Mouse (Mus musculus): ENCODE measurements at regions not wholly inside any gene's neighbourhood (a gene's known extent, or its start where the extent isn't known, plus 50 kb on each side); places are given as distances from the start of the nearest gene placed in this dataset.

DNA sequence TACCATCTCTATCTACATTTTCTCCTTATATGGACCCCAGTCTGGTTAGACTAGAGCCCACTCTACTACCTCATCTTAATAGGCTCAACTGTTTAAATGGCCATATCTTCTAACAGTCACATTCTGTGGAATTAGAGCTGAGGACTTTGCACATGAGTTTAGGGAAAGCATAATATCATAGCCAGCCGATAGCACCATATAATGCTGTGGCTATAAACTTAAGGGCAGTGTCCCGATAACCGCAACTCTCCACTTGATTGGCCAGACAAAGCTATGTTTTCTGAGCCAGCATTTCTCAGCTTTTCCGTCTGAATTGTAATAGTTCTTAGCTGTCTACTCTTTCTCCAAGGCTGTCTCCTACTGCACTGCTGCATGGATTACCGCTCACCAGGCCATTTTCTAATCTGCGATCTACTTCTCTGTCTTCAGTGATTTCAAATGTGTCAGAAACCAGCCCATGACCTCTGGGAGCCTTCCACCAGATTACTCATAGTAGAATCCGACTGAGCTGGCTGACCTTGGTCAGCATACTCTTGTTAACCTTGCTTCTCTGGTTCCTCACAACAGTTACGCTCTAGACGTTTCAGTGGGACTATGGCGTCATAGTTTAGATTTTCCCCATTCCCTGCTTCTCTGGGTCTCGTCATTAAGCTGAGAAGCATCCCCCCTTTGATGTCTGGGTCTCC is 152.8 kb downstream of the Klf5 start:
- no peaks in the 10 kb centered on the region for H3K36me3 ChIP-seq (ENCODE audit: control insufficient read depth, insufficient read depth, low read length)
- TF ChIP-seq CTCF (IDR thresholded peaks at IDR 0.05; ENCODE audit: control insufficient read depth, insufficient read depth, insufficient replicate concordance, low read depth, low read length): no peak
- no peak overlapping the region for H3K4me3 ChIP-seq (ENCODE audit: control insufficient read depth, low read depth, low read length)
- no peaks in the 10 kb centered on the region for H3K27me3 ChIP-seq (ENCODE audit: control insufficient read depth, insufficient read depth, low read length)
- H3K27ac ChIP-seq (ENCODE audit: control insufficient read depth, insufficient read depth, low read depth, low read length): no peak overlapping the region
- no peaks in the 10 kb centered on the region for H3K4me1 ChIP-seq (ENCODE audit: control insufficient read depth, insufficient read depth, low read length)

DNA sequence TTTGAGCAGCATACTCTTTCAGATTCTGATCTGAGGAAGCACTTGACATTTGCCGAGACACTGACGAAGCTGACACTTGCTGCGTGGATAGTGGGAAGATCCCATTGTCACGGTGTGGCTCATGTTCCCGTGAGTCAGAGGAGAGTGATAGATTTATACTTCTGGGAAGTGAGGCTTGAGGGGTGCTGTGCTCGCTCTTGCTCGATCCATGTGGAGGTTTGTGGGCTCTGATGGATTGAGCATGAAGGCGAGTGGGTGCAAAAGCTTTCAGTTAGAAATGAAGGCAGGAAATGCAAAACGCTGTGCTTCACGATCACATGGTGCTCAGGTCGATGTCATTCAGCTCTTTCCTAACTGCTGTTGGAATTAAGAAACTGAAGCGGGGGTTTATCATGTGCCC is 155.4 kb downstream of the Klf5 start:
- no peak overlapping the region for H3K27ac ChIP-seq (ENCODE audit: control insufficient read depth, insufficient read depth, low read depth, low read length)
- no peaks in the 10 kb centered on the region for H3K27me3 ChIP-seq (ENCODE audit: control insufficient read depth, insufficient read depth, low read length)
- no peaks in the 10 kb centered on the region for H3K36me3 ChIP-seq (ENCODE audit: control insufficient read depth, insufficient read depth, low read length)
- no peak overlapping the region for H3K4me3 ChIP-seq (ENCODE audit: control insufficient read depth, low read depth, low read length)
- no peaks in the 10 kb centered on the region for H3K4me1 ChIP-seq (ENCODE audit: control insufficient read depth, insufficient read depth, low read length)
- TF ChIP-seq CTCF (IDR thresholded peaks at IDR 0.05; ENCODE audit: control insufficient read depth, insufficient read depth, insufficient replicate concordance, low read depth, low read length) (no peak), POLR2A (IDR thresholded peaks at IDR 0.05; ENCODE audit: control insufficient read depth, low read depth, low read length) (no peak)

DNA sequence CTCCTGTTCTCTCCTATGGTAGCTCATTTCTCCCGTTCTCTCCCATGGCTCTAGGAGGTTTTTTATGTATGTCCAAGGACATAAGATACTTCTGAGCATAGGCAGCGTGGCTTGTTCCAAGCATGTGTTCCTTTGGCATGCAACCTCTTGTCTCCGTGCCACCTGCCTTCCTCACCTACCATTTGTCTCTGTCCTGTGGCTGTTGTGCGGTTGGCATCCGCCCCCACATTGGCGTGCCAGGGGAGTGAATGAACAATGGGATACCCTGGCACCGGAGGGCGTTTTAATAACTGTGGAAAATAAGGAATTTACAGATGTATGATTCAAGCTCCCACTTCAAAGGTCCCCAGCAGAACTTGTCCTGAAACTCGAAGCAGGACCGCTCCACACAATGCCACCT is 158.1 kb downstream of the Klf5 start:
- no peaks in the 10 kb centered on the region for H3K36me3 ChIP-seq (ENCODE audit: control insufficient read depth, insufficient read depth, low read length)
- no peaks in the 10 kb centered on the region for H3K4me1 ChIP-seq (ENCODE audit: control insufficient read depth, insufficient read depth, low read length)
- H3K27me3 ChIP-seq (ENCODE audit: control insufficient read depth, insufficient read depth, low read length): no peaks in the 10 kb centered on the region
- H3K4me3 ChIP-seq (ENCODE audit: control insufficient read depth, low read depth, low read length): no peak overlapping the region
- TF ChIP-seq CTCF (IDR thresholded peaks at IDR 0.05; ENCODE audit: control insufficient read depth, insufficient read depth, insufficient replicate concordance, low read depth, low read length) (no peak), POLR2A (IDR thresholded peaks at IDR 0.05; ENCODE audit: control insufficient read depth, low read depth, low read length) (no peak)
- H3K27ac ChIP-seq (ENCODE audit: control insufficient read depth, insufficient read depth, low read depth, low read length): no peak overlapping the region

DNA sequence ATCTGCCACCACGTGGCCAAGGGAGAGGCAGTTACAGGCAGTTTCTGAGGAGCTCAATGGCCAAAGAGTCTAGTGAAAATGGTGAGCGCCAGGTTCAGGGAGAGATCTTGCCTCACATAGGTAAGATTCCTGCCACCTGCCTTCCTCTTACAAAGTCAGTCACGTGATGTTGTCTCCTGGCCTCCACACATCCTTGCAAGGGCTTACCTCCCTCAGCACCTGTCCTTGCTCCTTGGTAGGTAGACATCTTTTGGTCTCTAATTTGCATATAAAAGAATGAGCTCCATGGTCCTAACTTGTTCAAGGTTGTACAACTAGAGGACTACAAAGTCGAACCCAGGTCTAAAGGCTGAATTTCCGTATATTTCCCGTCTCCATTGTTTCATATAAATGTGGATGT is 159.1 kb downstream of the Klf5 start:
- no peak overlapping the region for H3K27ac ChIP-seq (ENCODE audit: control insufficient read depth, insufficient read depth, low read depth, low read length)
- no peaks in the 10 kb centered on the region for H3K27me3 ChIP-seq (ENCODE audit: control insufficient read depth, insufficient read depth, low read length)
- H3K4me3 ChIP-seq (ENCODE audit: control insufficient read depth, low read depth, low read length): no peak overlapping the region
- TF ChIP-seq POLR2A (IDR thresholded peaks at IDR 0.05; ENCODE audit: control insufficient read depth, low read depth, low read length): no peak
- no peak for TF ChIP-seq CTCF (IDR thresholded peaks at IDR 0.05; ENCODE audit: control insufficient read depth, insufficient read depth, insufficient replicate concordance, low read depth, low read length)
- H3K4me1 ChIP-seq (ENCODE audit: control insufficient read depth, insufficient read depth, low read length): no peaks in the 10 kb centered on the region
- H3K36me3 ChIP-seq (ENCODE audit: control insufficient read depth, insufficient read depth, low read length): no peaks in the 10 kb centered on the region

DNA sequence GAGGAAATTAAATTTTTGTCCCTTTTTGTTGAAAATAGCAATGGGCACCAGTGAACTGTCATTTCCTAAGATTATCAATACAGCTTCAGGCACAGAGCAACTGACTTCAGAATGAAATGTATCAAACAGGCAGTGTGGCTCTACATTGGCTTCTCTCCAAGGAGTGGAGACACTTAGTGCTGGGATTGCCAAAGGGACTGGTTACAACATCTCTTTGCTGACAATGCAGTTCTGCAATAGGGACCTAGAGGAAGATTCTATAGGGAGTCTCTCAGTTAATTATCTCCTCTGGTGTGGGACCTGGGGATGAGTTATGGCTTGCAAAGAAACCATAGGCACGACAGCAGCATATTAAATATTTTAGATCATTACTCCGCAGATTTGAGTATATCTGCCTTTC is 173.6 kb downstream of the Klf5 start:
- Histone ChIP-seq H3K36me3 (ENCODE audit: control insufficient read depth, insufficient read depth, low read length) (no peaks in the 10 kb centered on the region), H3K4me3 (ENCODE audit: control insufficient read depth, low read depth, low read length) (no peak overlapping the region), H3K27me3 (ENCODE audit: control insufficient read depth, insufficient read depth, low read length) (no peaks in the 10 kb centered on the region), H3K4me1 (ENCODE audit: control insufficient read depth, insufficient read depth, low read length) (no peaks in the 10 kb centered on the region; the same call in 1 of the 2 replicates), H3K27ac (ENCODE audit: control insufficient read depth, insufficient read depth, low read depth, low read length) (no peak overlapping the region)
- TF ChIP-seq CTCF (IDR thresholded peaks at IDR 0.05; ENCODE audit: control insufficient read depth, insufficient read depth, insufficient replicate concordance, low read depth, low read length) (no peak), POLR2A (IDR thresholded peaks at IDR 0.05; ENCODE audit: control insufficient read depth, low read depth, low read length) (no peak)

DNA sequence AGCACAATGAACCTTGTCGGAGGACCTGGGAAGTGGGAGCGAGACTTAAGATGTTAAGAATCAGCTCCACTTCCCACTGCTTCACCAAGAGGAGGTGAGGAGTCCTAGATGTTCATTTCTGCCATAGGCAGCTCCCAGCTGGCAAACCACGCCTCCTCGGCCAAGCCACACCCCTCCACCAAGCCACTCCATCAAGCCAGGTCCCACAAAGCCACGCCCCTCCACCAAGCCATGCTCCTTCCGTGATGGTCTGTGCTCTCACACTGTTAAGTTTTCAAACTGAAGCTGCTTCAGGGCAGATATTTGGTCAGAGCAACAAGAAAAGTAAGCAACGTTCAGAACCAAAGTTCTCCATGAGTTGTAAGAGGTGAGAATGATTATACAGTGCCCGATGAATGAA is 176.8 kb downstream of the Klf5 start:
- Histone ChIP-seq H3K27ac (ENCODE audit: control insufficient read depth, insufficient read depth, low read depth, low read length) (no peak overlapping the region), H3K27me3 (ENCODE audit: control insufficient read depth, insufficient read depth, low read length) (no peaks in the 10 kb centered on the region), H3K36me3 (ENCODE audit: control insufficient read depth, insufficient read depth, low read length) (no peaks in the 10 kb centered on the region), H3K4me3 (ENCODE audit: control insufficient read depth, low read depth, low read length) (no peak overlapping the region), H3K4me1 (ENCODE audit: control insufficient read depth, insufficient read depth, low read length) (no peaks in the 10 kb centered on the region; the same call in 1 of the 2 replicates)
- TF ChIP-seq POLR2A (IDR thresholded peaks at IDR 0.05; ENCODE audit: control insufficient read depth, low read depth, low read length) (no peak), CTCF (IDR thresholded peaks at IDR 0.05; ENCODE audit: control insufficient read depth, insufficient read depth, insufficient replicate concordance, low read depth, low read length) (no peak)

DNA sequence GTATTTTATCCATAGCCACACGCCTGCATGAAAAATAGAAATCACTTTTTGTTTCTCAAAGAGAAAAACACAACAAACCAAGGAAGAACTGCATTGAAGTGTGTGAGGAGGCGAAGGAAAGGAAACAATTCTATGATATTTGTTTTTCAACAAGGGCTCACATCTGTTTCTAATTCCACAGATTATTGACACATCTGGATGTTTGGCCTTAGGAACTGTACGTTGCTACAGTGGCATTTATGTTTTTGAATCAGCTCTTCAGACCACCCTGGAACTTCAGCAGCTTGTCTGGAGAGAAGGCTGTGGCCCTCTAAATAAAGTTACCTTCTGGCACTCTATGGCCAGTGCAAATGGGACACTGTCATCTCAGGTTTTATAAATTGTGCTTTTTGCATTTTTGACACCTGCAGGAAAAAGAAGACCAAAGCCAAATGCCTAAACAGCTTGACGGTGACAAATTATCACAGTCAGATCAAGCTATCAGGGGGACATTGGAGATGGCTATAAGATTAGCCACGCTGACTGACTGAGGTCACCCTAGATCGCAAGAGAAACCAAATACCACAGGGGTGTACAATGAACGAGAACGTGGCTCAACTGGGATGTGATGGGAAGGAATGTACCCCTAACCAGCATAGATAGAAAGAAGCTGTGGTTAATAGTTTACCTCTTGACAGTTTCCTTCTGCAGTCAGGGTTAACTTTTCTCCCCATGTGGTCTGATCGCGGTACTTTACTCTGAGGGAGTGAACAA is 182.0 kb downstream of the Klf5 start:
- TF ChIP-seq POLR2A (IDR thresholded peaks at IDR 0.05; ENCODE audit: control insufficient read depth, low read depth, low read length) (no peak), CTCF (IDR thresholded peaks at IDR 0.05; ENCODE audit: control insufficient read depth, insufficient read depth, insufficient replicate concordance, low read depth, low read length) (no peak)
- Histone ChIP-seq H3K4me1 (ENCODE audit: control insufficient read depth, insufficient read depth, low read length) (no peaks in the 10 kb centered on the region), H3K4me3 (ENCODE audit: control insufficient read depth, low read depth, low read length) (no peak overlapping the region), H3K27ac (ENCODE audit: control insufficient read depth, insufficient read depth, low read depth, low read length) (no peak overlapping the region), H3K27me3 (ENCODE audit: control insufficient read depth, insufficient read depth, low read length) (no peaks in the 10 kb centered on the region), H3K36me3 (ENCODE audit: control insufficient read depth, insufficient read depth, low read length) (no peaks in the 10 kb centered on the region)
